Mouse (Mus musculus): Measurements from ENCODE around the gene Ctsd.
"Not testable (repeated sequence)": the region's sequence is repeated elsewhere in the genome, so short reads cannot be mapped to it uniquely, and the experiment has no call there.

Ctsd gene

GRCm38 (mm10) chr7:142335151-142335550, 52.7 kb downstream of the Ctsd start:
- no peak for DNase-seq (ENCODE audit: low read depth, low spot score)

GRCm38 (mm10) chr7:142334246-142334645, 53.6 kb downstream of the Ctsd start:
- peak; percentile 88 for DNase-seq (ENCODE audit: low read depth, low spot score)

GRCm38 (mm10) chr7:142332741-142333140, 55.1 kb downstream of the Ctsd start:
- not testable (repeated sequence) for DNase-seq (ENCODE audit: low read depth, low spot score)

GRCm38 (mm10) chr7:142331281-142331680, 56.6 kb downstream of the Ctsd start:
- DNase-seq (ENCODE audit: low read depth, low spot score), result no peak

GRCm38 (mm10) chr7:142330271-142330724, 57.5 kb downstream of the Ctsd start:
- DNase-seq (ENCODE audit: low read depth, low spot score), result no peak

- peak; percentile 54 for DNase-seq (ENCODE audit: low read depth, low spot score)
Measured at GRCm38 (mm10) chr7:142328507-142328906, 59.3 kb downstream of the Ctsd start.

GRCm38 (mm10) chr7:142326714-142327445, 61.0 kb downstream of the Ctsd start:
- no peak for DNase-seq (ENCODE audit: low read depth, low spot score)

Data from mesoderm, embryonic 11.5 days (tissue).